Mouse (Mus musculus) naive thymus-derived CD4-positive, alpha-beta T cell, adult 2 months (primary cell): ENCODE measurements around the gene C1qtnf1.
A peak's percentile ranks its signal among the peaks of the same experiment; 100 is the strongest.
"Not testable (repeated sequence)": the region's sequence is repeated elsewhere in the genome, so short reads cannot be mapped to it uniquely, and the experiment has no call there.

ENCODE experiments used
- DNase-seq: peaks from one replicate; pipeline ENCODE4 v3.0.0-alpha.2; 2011; ENCODE audit warnings: low read depth

The C1qtnf1 gene

DNA sequence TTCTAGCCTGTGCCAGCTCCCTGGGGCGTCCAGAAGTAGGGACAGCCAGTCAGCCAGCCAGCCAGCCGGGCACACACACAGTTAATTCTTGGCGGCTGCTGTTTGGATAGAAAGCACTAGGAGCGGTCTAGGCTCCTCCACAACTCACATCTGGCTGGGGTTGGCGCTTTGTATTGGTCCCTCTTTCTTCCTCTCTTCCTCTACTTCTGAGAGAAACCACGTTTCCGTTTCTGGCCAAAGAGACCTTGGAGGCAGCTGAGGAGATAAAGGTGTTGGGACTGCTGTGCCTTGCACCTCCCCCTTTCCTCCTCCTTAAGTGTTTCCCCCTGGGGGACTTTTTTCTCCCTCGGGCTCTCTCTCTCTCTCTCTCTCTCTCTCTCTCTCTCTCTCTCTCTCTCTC, at the start of gene C1qtnf1:
Gene C1qtnf1, plus strand, starts transcription at position 218 of the 400 bp plus-strand sequence.
- DNase-seq, result peak; percentile 56

GRCm38 (mm10) chr11:118378656-118379055, 49.3 kb upstream of the C1qtnf1 start:
- no peak for DNase-seq

- DNase-seq, result peak; percentile 85
These were observed 48.6 kb upstream of the C1qtnf1 start for GRCm38 (mm10) chr11:118379251-118380009.

DNA sequence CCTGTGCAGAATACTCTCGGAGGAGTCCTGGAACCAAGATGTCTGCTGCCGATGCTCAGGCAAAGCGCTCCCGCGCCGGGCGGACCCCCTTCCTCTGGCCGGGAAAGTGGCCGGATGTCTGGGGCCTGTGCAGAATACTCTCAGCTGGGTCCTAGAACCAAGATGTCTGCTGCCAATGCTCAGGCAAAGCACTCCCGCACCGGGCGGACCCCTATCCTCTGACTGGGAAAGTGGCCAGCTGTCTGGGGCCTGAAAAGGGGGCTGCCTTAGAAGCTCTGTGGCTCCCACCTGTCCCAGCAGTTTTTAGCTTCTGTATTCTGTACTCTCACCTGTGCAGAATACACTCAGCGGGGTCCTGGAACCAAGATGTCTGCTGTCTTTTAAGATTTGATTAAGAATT, 40.2 kb upstream of the C1qtnf1 start:
- not testable (repeated sequence) for DNase-seq

- DNase-seq, result no peak
These were observed 34.0 kb upstream of the C1qtnf1 start for GRCm38 (mm10) chr11:118393991-118394390.

- DNase-seq, result no peak
These were observed 33.5 kb upstream of the C1qtnf1 start for GRCm38 (mm10) chr11:118394538-118394937.

DNA sequence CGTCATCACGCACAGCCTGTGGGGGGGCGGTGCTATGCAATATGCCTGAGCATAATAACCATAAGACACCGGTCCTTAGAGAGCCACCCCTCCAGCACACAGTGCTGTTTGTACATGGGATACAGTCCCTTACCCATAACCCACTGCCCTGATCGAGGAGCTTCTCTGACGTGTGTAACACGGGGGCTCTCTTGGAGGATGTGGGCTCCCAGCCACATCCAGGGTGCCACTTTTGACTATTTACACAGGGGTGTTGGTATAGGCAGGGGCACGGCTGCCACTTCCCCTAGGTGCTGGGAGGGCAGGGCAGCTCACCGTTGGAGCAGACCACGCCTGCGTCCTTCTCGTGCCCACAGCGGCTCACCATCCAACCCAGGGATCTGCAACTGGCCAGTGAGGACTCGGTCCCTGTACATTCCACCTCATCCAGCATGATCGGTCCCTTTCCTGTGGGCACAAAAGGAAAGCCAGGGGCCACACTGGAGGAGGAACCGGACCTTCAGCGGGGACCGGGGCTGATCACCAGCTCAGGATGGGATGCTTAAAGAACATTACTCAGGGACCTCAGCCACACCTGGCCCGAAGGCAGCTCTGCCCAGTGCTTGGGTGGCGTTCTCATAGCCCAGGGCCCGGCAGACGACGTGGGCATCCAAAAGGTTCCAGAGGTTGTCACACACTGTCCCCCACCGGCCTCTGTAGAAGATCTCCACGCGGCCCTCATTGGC, 30.0 kb upstream of the C1qtnf1 start:
- DNase-seq, result no peak

DNA sequence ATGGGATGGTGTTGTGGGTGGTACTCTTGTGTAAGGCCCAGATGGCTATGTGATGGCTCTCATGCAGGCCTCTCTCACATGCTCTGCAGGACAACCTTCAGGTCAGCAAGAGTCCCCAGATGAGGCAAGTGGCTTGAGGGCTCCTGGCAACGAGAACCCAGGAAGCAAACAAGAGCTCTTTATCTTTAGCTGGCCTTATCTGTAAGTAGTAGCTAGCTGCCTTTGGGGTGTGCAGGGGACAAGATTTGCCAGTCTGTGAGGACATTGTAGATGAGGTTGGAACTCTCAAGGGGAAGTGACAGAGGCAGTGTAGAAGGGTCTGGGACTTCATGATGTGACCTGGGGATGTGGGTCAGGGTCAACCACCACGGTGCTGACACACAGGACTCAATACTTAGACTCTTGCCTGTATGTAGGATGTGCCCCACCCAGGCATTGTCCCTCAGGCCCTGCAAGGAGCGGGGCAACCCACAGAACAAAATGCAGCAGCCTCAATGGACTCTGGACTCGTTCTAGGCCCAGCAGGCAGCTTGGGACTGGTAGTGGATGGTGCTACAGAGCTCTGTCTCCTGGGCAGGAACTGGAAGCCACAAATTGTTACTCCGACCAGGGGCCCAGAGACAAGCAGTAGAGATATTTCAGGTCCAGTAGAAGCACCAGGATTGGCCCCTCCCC, 28.0 kb upstream of the C1qtnf1 start:
- no peak for DNase-seq

DNA sequence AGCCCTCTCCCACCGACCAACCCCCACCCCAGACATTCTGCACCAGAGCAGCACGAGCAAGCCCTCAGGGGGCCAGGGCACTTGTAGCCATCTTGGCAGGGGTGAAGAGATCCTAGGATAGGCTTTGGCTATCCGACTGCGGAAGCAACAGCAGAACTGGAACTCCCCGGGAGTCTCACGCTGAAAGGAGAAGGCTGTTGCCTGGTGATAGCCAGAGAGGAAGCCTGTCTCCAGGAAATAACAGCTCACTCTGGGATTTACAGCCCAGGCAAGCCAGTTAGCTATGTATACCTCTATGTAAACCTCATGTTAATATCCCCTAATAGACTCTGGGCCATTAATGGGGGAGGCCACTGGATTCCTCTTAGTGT, 27.5 kb upstream of the C1qtnf1 start:
- no peak for DNase-seq

GRCm38 (mm10) chr11:118401195-118401594, 26.8 kb upstream of the C1qtnf1 start:
- no peak for DNase-seq

DNA sequence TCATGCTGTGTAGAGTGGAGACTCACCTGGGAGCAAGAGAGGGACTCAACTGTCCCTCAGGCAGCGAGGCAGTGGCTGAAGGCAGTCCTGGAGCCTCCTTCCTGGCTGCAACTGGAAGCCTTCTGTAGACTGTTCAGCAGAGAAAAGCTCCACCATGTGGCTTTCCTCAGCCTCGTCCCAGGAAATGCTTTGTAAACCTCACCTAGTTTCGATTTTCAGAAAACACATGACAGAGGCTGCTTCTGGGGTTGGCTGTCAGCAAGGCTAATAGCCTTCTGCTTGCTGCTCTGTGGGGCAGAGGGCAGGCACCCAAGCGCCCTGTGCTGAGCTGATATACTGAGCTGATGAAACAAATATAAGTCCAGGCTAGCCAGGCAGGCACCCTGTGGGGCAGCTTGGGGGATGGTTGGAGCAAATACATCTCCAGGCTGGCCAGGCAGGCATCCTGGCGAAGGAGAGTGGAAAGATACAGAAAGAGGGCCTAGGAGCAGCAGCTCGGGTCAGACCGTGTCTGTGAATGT, 26.2 kb upstream of the C1qtnf1 start, which contains the start of gene Lgals3bp:
Gene Lgals3bp, minus strand, starts transcription at position 333 of the 521 bp plus-strand sequence.
- peak; percentile 85 for DNase-seq

GRCm38 (mm10) chr11:118403183-118403582, 24.8 kb upstream of the C1qtnf1 start:
- DNase-seq, result no peak

DNA sequence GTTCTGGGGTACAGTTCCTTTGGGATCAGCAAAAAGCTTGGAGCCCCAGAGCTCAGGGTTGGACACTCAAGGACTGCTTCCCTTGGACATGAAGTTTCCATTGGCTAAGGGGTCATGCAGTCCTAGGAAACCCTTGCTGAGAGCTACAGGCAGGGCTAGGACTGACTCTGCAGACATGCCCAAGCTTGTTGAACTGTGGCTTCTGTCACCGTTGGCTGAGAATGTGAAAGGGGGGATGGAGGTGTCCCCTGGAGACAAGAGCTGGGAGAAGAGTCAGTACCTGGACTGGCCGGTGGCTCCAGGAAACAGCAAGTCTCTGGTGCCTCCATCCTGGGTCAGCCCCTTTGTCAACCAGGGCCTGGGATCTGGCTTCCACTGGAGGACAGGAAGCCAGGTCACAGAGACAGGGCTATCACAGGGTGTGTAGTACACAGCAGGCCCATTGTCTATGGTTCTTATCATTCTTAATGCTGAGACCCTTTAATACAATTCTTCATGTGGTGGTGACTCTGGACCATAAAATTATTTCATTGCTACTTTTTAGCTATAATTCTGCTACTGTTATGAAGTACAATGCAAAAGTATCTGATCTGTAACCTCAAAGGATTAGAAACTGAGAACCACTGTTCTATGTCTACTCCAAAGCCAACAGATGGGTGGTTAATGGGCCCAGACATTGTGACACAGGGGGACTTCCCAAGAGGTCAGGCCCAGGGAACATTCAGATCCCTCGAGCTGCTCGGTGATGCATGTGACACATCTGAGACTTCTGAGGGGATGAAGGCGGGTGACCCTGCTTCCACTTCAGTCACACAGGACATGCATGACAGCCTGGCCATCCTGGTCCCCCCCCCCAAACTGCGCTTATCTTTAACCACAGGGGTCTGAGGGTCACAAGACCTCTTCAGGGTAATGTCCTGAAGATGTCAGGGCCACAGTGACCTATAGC, 23.8 kb upstream of the C1qtnf1 start:
- no peak for DNase-seq

DNA sequence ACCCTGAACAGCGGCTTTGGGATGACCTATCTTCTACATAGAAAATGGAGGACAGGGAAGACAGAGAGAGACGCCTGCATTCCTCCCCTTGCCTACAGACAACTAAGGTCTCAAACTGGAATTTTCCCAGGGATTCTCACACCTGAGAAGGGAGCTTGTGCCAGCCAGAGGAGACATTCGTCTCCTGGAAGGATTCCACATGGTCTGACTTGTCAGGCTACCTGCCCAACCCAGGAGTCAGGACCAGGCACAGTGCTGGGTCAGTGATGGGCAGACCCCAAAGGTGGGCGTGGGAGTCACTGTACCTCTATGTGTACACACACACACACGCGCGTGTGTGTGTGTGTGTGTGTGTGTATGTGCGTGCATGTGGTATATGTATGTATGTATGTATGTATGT, 22.7 kb upstream of the C1qtnf1 start:
- DNase-seq, result no peak

- DNase-seq, result no peak
These were observed 21.5 kb upstream of the C1qtnf1 start for GRCm38 (mm10) chr11:118406521-118406920.

DNA sequence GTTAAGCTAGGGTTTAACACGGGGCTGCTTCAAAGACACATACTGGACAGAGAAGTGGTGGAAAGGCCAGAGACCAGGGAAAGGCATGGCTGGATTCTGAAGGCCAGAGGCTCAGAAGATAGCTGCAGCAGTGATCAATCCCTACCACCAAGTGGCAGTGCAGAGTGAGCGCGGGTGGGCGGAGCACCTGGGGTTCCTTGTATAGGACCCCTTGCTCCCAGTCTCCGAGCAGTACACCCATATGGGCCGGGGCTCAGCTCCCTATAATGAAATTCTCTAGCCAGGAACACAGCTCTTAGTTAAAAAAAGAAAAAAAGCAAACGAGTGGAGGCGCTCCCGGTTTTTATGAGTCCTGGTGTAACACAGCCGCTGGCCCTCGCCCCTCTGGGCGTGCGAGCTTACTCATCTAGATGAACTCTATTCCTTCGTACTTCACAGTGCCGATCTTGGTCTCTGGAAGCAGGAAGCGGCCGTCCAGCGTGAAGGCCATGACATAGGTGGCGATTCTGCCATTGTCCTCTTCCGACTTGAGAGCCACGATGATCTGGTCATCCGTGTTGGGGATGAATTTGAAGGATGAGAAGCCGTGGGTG, 20.6 kb upstream of the C1qtnf1 start:
- no peak for DNase-seq

GRCm38 (mm10) chr11:118408051-118408740, 19.8 kb upstream of the C1qtnf1 start:
- no peak for DNase-seq

DNA sequence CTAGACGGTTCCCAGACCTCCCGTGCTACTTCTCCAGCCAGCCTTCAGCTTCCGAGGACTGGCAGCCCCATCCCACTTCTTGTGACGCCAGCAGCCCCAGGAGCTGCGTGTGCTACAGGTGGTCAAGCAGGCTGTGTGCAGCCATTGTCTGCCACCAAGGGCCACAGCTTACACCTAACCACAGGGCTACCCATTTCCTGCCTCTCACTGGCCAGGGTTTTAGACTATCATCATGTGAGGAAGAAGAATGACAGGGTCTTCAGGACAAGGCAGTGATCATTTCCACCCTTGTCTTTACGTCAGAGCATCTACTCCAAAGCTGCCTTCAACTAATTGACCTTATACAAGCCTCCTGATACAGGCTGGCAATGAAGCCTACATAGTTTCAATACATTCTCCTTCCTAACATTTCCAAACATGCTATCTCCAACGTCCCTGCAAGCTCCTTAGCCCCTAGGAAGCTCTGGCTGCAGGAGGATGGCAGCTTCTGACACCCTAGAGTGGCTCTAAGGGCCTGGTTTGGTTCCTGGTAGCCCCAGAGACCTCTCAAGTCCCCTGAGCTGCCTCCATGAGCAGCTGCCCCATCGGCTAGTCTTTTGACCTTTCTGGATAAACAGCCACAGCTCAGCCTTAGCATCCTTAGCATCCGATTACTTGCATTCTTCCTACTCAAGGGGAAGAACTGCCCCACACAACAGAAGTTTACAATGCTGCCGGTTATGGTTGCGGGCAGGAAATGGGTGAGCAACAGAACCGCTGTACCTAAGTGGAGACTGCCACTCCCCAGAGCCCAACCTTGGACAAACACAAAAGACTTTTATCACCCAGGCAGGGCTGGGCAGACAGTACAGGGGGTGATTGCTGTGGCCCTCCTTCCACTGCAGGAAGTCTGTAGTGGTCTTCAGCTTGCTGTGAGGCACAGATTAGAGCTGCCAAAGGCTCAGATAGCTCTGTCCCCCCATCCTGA, 18.6 kb upstream of the C1qtnf1 start:
- no peak for DNase-seq

DNA sequence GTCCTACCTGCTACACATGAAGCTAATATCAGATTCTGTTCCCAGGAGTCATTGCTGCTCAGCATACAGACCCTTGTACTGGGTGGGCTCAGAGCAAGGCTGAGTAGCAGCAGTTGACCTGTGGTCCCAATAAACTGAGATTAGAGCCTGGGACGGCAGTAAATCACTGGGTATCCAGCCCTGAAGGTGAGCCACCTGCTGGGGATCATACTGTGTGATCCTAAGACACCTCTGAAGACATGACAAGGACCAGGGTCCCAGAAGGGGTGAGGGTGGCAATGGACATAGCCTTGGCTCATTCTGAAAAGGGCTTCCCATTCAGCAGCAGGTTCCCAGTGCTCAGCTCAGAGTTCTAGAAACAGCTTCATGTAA, 17.9 kb upstream of the C1qtnf1 start:
- DNase-seq, result no peak
